Mouse (Mus musculus): ENCODE data around the gene Gpsm3.
A peak's percentile ranks its signal among the peaks of the same experiment; 100 is the strongest.

Gpsm3 gene

DNA sequence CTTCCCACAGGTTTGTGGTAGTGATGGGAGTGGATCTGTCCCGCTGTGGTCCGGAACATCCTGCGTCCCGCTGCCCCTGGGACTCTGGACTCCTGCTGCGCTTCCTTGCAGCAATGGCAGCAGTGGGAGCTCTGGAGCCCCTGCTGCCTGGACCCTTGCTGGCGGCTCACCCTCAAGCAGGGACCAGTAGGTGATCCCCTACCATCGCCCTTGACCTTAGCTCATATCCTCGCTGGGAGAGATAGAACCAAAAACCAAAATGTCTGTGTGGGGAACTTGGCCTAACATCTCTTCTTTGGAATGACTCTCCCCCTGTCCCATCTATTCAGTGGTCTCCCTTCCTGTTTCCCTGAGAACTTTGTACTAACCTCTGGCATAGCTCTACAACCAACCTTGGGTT, 5.8 kb upstream of the Gpsm3 start:
- no peak for DNase-seq

DNA sequence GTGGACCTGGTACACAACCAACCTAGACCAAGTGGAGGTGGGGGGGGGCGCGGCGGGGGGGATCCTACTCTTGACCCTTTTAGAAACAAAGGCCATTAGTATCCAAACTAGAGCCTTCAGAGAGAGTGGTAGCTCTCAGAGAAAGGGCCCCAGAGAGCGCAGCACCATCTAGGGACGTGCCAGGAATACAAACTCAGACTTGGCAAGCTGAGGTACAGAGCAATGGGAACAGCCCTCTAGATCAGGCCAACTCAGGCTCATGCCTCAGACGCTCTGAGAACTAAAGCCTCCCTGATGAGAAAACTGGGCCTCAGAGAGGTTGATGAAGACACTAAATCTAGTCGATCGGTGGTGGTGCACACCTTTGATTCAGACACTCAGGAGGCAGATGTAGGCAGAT, 4.5 kb upstream of the Gpsm3 start:
- DNase-seq, result no peak

DNA sequence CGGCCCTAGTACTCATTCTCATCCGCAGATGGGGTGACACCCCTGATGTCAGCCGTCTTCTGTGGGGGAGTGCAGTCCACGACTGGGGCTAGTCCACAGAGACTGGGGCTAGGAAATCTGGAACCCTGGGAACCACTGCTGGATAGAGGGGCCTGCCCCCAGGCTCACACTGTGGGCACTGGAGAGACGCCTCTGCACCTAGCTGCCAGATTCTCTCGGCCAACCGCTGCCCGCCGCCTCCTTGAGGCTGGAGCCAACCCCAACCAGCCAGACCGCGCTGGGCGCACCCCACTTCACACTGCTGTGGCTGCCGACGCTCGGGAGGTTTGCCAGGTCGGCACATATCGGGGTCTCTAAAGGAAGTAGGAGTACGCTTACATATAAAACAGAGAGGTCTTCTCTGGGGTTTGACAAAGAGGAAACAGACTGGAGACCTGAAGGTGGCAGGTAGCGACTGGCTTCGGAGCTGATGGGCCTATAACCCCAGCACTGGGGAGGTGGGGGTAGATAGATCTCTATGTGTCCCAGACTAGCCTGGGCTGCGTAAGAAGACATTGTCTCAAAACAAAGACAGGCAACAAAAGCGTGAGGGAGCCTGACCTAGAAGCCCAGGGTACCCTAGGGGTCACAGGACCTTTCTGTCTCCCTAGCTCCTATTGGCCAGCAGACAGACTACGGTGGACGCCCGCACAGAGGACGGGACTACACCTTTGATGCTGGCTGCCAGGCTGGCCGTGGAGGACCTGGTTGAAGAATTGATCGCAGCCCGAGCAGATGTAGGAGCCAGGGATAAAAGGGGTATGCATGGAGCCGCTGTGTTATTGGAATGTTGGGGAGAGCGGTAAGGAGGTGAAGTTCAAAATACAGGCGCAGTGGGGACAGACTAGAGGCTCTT, 3.5 kb upstream of the Gpsm3 start:
- no peak for DNase-seq

DNA sequence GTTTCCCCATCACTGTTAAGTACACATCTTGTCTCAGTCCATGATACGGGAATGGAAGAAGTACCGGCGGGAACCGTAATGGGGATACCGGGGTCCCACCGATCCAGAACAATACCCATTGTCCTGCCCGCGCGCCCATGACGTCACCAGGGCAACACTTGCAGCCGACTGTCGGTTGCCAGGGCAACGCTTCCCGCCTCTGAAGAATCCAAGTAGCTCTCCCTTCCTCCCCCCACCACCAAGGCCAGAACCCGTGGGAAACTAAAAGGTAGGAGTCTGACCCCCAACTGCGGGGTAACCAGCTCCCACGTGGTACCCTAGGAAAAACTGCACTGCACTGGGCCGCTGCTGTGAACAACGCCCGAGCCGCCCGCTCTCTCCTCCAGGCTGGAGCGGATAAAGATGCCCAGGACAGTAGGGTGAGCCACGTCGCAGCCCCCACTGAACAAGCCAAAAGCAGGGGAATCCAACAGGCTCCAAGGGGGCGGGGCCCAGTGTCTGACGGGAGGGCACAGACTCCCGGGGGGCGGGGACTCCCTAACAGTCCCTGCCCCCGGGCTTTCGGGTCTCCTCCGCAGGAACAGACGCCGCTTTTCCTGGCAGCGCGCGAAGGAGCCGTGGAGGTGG, 2.7 kb upstream of the Gpsm3 start:
- DNase-seq, result peak; percentile 59 to 92

DNA sequence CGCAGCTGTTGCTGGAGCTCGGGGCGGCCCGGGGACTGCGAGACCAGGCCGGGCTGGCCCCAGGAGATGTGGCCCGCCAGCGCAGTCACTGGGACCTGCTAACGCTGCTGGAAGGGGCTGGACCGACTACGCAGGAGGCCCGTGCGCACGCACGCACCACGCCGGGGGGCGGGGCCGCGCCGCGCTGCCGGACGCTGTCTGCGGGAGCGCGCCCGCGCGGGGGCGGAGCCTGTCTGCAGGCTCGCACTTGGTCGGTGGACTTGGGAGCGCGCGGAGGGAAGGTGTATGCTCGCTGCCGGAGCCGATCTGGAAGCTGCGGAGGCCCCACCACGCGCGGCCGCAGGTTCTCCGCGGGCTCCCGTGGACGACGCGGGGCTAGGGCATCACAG, 2.2 kb upstream of the Gpsm3 start:
- DNase-seq, result peak; percentile 97 to 98

DNA sequence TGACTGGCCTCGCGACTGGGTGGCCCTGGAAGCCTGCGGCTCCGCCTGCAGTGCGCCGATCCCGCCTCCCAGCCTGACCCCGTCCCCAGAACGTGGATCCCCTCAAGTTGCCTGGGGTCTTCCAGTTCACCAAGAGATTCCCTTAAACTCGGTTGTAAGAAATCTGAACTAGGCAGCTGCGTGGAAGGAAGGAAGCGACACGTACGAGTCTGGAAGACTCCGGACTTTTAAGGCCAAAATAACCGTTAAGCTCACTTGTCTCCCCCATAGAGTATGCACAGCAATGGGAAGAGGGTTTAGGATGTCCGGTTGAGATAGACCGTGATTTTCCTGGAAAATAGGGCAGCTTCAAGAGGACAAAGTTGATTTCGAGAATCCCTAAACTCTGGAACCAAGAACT, 1.8 kb upstream of the Gpsm3 start:
- no peak for DNase-seq

DNA sequence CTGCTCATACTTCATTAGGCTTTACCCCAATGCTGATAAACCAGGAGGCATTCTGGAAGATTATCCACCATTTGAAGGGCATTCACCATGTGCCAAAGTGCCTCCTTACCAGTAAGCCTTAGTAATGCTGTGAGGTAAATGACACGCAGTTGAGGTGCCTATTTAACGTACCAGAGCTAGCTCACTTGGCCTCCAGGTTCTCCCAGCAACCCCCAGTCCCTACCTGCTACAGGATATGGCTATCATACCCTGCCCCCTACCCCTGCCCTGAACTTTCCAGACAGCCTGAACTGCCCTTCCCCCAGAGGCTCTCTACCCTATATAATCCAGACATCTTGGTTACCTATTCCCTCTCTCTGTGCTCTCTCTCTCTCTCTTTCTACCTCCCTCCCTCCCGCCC, 839 bp upstream of the Gpsm3 start:
- DNase-seq, result peak in 1 of 2 experiments; percentile 42

DNA sequence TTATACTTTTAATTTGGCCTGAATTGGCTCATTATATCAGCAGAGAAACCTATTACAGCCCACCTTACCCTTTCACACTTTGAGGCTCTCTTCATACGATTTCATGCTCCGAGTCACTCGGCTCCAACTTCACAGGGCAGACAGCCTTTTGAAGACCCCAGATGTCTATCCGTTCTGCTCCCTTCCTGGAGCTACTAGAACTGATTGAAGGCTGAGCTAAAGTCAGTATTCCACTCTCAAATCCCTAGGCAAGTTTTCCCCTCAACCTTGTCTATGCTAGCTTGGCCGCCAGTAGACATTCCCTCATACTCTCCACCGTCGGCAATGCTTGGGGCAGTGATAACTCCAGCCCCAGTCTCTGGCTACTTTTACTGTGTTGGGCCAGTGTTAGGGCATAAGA, 400 bp upstream of the Gpsm3 start:
- peak in 1 of 2 experiments; percentile 33 for DNase-seq

DNA sequence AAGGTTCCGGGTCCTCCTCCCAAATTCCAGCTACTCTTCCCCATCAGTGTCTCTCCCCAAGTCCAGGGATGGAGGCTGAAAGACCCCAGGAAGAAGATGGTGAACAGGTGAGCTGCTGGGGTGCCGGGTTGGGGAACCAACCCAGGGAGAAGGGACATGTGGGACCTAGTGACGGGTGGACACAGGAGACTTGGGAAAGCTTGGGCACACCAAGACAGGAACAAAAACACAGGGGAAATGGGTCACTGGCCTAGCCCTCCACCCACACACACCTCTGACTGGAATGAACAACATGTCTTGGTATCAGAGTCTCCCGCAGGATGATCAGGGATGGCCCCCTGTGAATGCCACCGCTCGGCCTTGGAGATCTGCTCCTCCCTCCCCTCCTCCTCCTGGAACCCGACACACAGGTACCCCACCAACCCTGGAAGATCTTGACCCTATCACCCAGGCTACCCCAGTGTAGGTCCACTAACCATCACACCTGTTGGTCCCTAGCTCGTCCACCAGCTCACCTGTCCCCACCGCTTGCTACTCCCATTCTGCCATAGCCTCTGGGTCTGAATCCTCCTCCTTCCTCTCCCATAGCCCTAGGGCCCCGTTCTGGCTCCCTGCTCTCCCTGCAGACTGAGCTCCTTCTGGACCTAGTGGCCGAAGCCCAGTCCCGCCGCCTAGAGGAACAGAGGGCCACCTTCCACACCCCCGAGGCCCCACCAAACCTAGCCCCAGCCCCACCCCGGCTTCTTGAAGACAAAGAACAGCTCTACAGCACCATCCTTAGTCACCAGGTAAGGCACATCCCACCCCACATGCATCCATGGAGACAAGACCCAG, 765 bp downstream of the Gpsm3 start:
- DNase-seq, result peak; percentile 43 to 61

DNA sequence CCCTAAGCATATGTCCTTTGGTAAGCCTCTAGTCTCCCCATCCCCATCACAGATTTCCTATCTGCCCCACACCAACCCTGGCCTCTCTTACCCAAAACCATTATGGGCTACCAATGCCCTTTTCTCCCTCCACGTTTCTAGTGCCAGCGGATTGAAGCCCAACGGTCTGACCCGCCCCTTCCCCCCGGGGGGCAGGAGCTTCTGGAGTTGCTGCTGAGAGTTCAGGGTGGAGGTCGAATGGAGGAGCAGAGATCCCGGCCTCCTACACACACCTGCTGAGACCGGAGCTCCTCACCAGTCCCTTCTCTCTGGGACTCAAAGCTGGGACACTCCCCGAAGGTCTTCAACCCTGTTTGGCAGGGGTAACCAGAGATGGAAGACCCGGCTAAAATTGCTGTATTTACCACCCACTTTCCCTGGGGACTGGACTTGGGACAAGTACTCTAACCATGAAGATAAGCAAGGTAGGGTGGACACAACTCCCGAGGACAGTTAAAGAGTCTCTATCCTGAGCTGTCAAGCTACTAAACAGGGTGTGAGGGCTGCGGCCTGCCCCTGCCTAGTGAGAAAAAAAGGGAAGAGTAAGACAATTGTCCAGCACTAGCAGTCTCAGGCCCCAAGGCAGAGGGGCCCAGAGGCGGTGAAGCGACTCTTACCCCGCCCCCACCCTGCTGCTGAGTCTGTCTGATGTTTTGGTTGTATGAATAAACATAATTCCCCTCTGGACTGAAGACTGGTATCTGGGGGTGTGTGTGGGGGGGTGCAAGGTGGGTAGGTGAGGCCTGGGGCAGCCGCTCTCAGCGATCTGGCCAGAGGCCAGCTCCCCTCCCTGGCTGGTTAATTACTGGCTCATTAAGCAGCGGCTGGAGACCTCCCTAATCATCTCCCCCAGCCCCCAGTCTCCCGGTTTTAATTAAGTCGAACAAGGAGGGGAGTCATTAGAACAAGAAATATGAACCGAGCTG, 1.7 kb downstream of the Gpsm3 start, which contains the start of gene Pbx2:
TSS of gene Pbx2 (plus strand) at position 238 of the 965 bp plus-strand sequence.
- peak; percentile 56 to 63 for DNase-seq

DNA sequence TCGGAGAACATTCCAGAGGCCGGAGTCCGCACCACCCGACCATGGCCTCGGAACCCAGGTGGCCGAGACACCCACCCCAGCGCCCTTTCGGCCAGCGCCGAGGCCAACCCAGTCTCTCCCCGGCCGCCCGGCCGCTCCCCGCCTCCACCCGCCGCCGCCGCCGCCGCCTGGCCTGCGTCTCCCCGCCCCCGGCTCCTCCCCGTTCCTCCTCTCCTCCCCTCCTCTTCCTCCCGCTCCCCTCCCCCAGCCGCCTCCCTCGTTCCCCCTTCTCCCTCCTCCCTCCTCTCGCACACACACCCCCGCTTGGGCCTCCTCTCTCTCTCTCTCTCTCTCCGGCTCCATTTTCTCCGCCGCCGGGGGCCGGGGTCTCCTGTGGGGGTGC, 2.4 kb downstream of the Gpsm3 start:
- DNase-seq, result peak; percentile 92

DNA sequence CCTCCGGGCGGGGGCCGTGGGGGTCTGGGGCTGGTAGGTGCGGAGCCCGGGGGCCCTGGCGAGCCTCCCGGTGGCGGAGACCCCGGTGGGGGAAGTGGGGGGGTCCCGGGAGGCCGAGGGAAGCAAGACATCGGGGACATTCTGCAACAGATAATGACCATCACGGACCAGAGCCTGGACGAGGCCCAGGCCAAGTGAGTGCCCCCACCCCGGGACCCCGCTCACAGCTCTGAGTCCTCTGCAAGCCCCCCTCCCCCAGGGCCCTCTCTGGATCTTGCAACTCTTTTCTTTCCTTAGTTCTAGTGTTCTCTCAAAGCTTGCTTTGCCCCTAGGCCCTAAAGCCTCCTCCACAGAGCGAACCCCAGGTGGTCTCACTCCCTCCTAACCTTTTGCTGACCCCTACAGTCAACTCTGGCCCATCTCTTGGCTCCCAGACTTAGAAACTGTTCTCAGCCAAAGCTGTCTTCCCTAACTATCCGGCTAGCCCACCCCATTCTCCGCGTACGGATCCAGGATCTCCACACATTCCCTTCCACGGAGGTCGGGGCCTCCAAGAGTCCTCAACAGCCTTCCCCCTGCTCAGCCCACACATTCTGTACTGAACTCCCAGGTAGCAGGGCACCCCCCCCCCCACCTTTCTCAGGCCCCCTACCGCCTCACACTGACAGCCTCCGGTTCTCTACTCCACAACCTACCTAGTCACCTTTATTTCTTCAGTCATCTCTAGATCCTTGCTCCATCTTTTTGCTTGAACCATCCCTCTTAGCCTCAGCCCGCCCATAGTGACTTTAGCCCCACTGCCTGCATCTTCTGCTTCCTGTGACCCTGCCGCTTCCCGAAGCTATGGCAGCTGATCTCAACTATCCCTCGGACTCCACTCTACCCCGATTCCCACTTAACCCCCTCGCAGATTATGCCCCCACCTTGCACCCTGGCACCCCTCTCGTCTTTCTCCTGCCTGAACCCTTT, 3.3 kb downstream of the Gpsm3 start:
- peak; percentile 27 to 36 for DNase-seq

DNA sequence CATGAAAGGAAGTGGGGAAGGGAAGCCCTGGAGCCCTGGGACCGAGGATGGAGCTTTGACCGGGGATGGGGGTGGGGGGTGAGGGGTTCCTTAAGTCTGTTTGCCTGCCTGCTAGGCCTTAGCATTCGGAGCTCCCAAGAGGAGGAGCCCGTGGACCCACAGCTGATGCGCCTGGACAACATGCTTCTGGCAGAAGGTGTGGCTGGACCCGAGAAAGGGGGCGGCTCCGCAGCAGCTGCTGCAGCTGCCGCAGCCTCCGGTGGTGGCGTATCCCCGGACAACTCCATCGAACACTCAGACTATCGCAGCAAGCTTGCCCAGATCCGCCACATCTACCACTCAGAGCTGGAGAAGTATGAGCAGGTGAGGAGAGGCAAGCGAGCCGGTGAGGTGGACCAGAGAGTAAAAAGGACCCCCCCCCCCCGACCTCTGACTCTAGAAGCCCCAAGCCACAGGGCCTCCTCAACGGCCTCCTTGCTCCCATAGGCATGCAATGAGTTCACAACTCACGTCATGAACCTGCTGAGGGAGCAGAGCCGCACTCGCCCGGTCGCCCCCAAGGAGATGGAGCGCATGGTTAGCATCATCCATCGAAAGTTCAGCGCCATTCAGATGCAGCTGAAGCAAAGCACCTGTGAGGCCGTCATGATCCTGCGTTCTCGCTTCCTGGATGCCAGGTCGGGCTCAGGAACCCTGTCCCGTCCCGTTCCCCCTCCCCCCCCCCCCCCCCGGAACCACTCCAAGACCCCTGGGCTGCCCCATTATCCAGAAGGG, 4.3 kb downstream of the Gpsm3 start:
- DNase-seq, result no peak

DNA sequence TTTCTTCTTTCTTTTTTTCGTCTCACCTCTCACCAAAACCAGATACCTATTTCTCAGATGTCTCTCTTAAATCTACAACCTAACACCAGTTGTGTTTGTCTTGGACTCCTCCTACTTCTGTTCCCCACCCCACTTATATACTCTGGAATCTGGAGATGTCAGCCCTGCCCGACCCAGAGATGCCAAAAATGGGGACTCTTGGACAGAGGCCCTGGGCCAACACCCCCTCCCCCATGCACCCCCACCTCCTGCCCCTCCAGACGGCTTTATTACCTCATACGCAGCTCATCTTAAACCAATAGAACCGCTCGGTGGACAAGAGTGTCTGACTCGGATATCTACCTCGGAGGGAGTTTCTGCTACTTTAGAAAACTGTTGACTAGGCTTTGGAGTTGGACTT, 6.5 kb downstream of the Gpsm3 start:
- DNase-seq, result no peak

DNA sequence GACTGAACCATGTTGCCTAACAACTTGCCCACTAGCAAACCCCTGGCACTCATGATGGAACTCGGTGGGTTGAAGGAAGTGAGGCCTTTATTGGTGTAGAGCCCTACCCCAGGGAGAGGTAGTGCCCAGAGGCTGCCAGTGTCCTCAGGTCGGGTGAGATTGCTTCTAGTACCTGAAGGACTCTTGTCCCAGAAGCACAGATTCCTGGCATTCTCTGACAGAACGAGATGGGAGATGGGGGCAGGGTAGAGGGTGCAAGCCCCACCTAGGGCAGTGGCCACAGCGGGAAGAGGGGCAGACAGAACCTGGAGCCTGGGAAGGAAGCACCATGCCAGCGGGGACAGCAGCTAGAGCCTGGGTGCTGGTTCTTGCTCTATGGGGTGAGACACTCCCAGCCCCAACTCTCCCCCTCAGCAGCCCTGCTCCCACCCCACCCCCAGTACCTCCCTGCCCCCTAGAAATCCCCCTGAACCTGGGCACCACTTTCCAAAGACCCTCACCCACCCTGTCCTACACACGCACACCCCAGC, 8.0 kb downstream of the Gpsm3 start, which contains the start of gene Ager:
TSS of gene Ager (plus strand) at position 297 of the 530 bp plus-strand sequence.
- no peak for DNase-seq

DNA sequence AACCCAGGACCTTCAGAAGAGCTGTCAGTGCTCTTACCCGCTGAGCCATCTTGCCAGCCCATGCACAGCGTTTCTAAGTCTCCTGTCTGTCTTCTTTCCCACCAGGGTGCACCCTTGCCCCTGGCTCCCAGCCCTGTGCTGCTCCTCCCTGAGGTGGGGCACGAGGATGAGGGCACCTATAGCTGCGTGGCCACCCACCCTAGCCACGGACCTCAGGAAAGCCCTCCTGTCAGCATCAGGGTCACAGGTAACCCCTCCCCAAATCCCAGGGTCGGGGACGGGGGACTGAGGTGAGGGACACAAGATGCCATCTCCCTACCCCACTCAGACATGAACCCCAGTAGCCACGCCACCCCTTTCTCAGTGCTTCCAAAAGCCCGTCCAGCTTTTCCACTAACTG, 10.3 kb downstream of the Gpsm3 start:
- DNase-seq, result no peak

DNA sequence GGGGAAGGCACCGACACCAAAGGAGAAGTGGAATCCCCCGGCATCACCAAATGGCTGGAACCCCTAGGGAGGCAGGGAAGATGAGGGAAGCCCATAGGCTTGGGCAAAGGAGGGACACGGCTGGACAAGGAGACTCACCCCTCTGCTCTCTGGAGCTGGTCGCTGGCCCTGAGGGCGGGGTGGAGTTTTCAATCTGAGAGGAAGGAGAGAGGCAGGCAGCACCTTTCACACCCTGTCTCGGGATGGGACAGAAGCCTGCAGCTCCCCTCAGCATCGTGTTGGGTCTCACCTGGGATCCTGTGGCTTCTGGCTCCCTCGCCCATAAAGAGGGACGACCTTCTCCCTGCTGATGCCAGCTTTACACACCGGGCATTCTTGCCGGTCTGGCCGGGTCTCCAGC, 12.2 kb downstream of the Gpsm3 start:
- peak in 1 of 2 experiments; percentile 17 for DNase-seq

DNA sequence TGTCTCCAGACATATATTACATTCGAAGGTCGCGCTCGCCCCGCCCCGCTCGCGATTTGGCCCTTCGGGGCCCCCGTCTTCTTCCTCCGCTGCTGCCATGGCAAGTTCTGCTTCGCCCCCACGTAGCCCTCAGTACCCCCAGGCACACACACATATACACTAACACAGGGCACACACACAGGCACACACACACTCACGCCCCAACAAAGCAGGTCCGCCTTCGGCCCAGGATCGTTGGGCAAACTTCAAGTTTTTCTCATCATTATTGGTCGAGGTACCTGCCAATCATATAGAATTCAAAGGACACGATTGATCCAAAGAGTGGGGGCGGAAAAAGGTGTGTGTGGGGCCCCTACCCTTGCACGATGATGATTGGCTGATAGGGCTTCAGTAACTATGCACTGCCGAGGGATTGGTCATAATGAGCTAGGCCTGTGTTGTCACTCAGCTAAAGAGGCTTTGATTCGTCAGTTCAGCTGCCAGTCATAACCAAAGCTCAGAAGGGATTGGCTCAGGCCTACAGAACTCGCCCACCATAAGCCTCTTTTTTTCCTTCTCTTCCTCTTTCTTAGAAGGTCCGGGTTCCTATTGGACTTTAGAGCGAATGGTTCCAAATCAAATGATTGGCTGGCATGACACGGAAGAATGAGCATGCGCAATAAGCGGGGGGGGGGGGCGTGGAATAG, 13.9 kb downstream of the Gpsm3 start, which contains the start of gene Rnf5:
TSS of gene Rnf5 (minus strand) at position 316 of the 686 bp plus-strand sequence.
- DNase-seq, result peak; percentile 94 to 95

DNA sequence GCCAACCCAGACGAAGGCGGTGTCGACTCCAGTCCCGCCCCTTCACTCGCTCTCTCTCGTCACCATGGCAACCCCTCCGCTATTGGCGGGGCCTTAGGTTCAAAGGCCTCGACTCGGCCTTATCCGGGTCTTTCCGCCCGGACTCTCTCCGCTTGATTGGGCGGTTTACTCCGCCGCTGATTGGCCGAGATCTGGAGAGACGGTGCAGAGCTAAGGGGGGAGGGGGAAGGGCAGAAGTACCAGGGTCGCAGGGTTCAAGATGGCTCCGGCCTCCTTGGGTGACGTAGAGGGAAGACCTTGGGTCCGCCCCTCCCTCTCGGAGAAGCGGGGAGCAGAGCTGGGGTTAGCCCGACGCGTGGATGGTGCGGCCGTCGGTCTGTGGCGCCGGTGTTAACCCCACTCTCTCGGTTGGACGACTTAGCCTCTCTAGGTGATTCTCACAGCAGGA, 14.5 kb downstream of the Gpsm3 start, which contains the start of gene Agpat1:
TSS of gene Agpat1 (plus strand) at position 202 of the 448 bp plus-strand sequence.
- DNase-seq, result peak; percentile 96 to 99
